Mouse (Mus musculus) heart, embryonic 12.5 days (tissue): ENCODE data around the gene Ndufv1. TPM values are rescaled to one million over a fixed set of nuclear protein-coding genes. Genes with fewer than 3 reads are reported as not detected.

ENCODE experiments used
- ATAC-seq: fragments of 200-750 bp; cut with Nextera tagmentation; 2 replicates; pipeline ENCODE4 v1.8.0; 2017; ENCODE audit warnings: moderate TSS enrichment, moderate library complexity; ENCODE audit not compliant: insufficient number of reproducible peaks, low FRiP score
- H3K27ac ChIP-seq: fragments of 300-500 bp; sonication (generic); 2 replicates; pipeline ENCODE4 v1.5.1; 2016; ENCODE audit warnings: mild to moderate bottlenecking, moderate library complexity; ENCODE audit not compliant: poor library complexity, severe bottlenecking
- H3K27me3 ChIP-seq: fragments of 300-500 bp; sonication (generic); replicated peaks from 2 replicates; pipeline ENCODE4 v1.6.1; 2016; ENCODE audit warnings: mild to moderate bottlenecking, moderate library complexity
- H3K36me3 ChIP-seq: fragments of 300-500 bp; sonication (generic); 2 replicates; pipeline ENCODE4 v1.6.1; 2016; ENCODE audit warnings: mild to moderate bottlenecking, moderate library complexity
- H3K4me1 ChIP-seq: fragments of 300-500 bp; sonication (generic); replicated peaks from 2 replicates; pipeline ENCODE4 v1.6.1; 2016; ENCODE audit warnings: mild to moderate bottlenecking
- H3K4me2 ChIP-seq: fragments of 300-500 bp; sonication (generic); 2 replicates; pipeline ENCODE4 v1.6.1; 2016; ENCODE audit warnings: mild to moderate bottlenecking, moderate library complexity
- H3K4me3 ChIP-seq: fragments of 300-500 bp; sonication (generic); 2 replicates; pipeline ENCODE4 v1.5.1; 2016; ENCODE audit warnings: mild to moderate bottlenecking
- H3K9ac ChIP-seq: fragments of 300-500 bp; sonication (generic); 2 replicates; pipeline ENCODE4 v1.6.1; 2016; ENCODE audit warnings: mild to moderate bottlenecking, moderate library complexity
- H3K9me3 ChIP-seq: fragments of 300-500 bp; sonication (generic); replicated peaks from 2 replicates; pipeline ENCODE4 v1.6.1; 2016; ENCODE audit warnings: mild to moderate bottlenecking, moderate library complexity
- WGBS: fragments of 180-500 bp; shearing (Covaris S2); methylation state at CpG from one replicate; pipeline ENCODE4 v1.1.7; 2016; 5-methylcytosine and 5-hydroxymethylcytosine counted together
- polyA plus RNA-seq: library from polyadenylated mRNA; unstranded; fragments of >200 nt; fragmentation: Nextera tagmentation; extraction: Ambion mirVana; gene quantifications from 2 replicates; pipeline ENCODE4 v1.2.1, GENCODE M21; 2016

The Ndufv1 gene
- polyA plus RNA-seq, 1 experiment from 2014 or later = 402 TPM

DNA sequence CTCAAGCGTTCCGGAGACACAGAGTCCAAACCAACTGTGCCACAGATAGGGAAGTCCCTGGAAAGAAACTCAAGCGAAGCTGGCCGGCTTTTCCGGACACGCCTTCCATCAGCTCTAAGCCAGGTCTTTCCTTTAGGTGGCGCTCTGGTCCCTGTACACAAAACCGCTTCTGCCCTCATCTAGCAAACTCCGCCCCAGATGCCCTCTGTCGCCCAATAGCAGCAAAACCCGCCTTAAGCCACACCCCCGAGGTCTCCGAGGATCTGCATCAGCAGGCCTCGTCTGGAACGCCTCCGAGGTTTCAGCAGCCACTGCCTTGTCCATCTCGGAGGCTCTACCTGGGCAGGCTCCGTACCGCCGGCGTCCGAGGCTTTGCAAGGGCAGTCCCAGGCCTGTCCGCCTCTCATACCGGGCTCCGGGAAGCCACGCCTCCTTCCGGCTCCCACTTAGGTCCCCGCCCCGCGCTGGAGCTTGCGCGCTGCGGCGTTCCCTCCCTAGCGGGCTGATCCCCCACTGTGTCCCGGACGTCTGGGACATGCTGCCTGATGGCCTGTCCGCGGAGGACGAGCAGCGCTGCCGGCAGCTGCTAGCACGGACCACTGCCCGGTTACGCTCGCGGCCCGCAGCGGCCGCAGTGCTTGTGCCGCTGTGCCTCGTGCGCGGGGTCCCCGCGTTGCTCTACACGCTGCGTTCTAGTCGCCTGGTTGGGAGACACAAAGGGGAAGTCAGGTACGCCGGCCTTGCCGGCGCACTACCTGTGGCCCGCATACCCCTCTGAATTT, 12.3 kb downstream of the Ndufv1 start, which contains the start of the genes Nudt8 and Gm49405:
Gene Nudt8 (plus strand): TSS at position 462 of the 782 bp plus-strand sequence.
Gene Gm49405 (plus strand): TSS at position 508 of the 782 bp plus-strand sequence.
- WGBS = under 1% methylated on average over 64 of the region's 64 CpGs
- peak within 1 kb of the TSS; percentile 87 for H3K4me2 ChIP-seq
- H3K4me1 ChIP-seq = peaks cover 59% of the 10 kb centered on the region

GRCm38 (mm10) chr19:3999121-3999730, 13.4 kb downstream of the Ndufv1 start:
- Histone ChIP-seq H3K9me3 (no peaks in the 10 kb centered on the region), H3K27me3 (0 out of 2 replicates have a peak, but pooled peaks cover 5% of the 10 kb centered on the region), H3K27ac (no peak overlapping the region), H3K4me2 (peak overlapping the region; percentile 87), H3K36me3 (peaks cover 1% of the 10 kb centered on the region; the same call in 1 of the 2 replicates), H3K4me1 (peaks cover 49% of the 10 kb centered on the region), H3K9ac (peak overlapping the region; percentile 94), H3K4me3 (peak overlapping the region; percentile 77)
- no peak for ATAC-seq
- 81% methylated on average over 9 of the region's 9 CpGs for WGBS

More for the DNA sequence above, 12.3 kb downstream of the Ndufv1 start, which contains the start of the genes Nudt8 and Gm49405:
- peak; percentile 90 for ATAC-seq
- Histone ChIP-seq H3K4me3 (peak within 1 kb of the TSS; percentile 77), H3K9ac (peak within 1 kb of the TSS; percentile 94), H3K27ac (peak within 1 kb of the TSS; percentile 99), H3K27me3 (0 out of 2 replicates have a peak, but pooled peaks cover 2% of the 10 kb centered on the region), H3K9me3 (no peaks in the 10 kb centered on the region), H3K36me3 (peaks cover 9% of the 10 kb centered on the region)

DNA sequence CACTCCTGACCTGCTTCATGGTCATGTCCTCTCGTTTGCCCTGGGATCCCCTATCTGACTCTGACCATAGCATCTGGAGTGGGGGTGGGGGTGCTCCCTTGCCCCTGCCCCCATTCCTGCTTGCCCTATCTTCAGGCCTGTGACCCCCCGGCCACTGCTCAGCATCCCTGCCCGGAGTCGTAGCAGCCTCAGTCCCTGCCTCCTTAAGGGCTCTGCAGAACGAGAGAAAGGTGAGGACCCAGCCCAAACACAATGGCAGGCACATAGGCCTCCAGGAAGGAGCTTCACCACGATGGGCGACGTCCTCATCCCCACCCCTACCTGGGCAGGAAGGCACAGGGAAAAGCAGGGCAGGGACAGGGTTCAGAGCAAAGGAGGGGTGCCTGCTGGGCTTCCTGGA, 14.3 kb downstream of the Ndufv1 start:
- Histone ChIP-seq H3K36me3 (no peaks in the 10 kb centered on the region), H3K9me3 (no peaks in the 10 kb centered on the region), H3K9ac (0 out of 2 replicates have a peak overlapping the region, but pooled peaks have one; percentile 3), H3K4me2 (no peak overlapping the region), H3K4me1 (peaks cover 40% of the 10 kb centered on the region), H3K27me3 (0 out of 2 replicates have a peak, but pooled peaks cover 5% of the 10 kb centered on the region), H3K4me3 (no peak overlapping the region), H3K27ac (no peak overlapping the region)
- WGBS = 67% methylated on average over 8 of the region's 8 CpGs
- no peak for ATAC-seq

DNA sequence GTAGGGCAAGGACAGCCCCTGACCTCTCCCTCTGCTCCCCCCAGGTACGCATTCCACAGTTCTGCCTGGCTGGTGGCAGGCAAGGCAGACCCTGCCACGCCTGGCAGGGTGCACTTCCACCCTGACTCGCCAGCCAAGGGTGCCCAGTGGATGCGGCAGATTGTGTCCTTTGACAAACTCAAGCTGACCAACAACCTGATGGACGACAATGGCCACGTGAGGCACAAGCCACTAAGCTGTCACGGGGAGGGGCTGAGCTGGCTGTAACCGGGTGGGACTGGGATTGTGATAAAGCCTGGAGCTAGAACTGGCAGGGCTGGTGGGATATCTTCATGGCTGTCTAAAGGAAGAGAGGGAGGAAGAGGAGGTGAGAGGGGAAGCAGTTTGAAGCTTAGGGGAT, 15.4 kb downstream of the Ndufv1 start:
- Histone ChIP-seq H3K4me1 (peaks cover 30% of the 10 kb centered on the region), H3K27me3 (0 out of 2 replicates have a peak, but pooled peaks cover 5% of the 10 kb centered on the region), H3K36me3 (no peaks in the 10 kb centered on the region), H3K4me2 (no peak overlapping the region), H3K9ac (no peak overlapping the region), H3K4me3 (no peak overlapping the region), H3K9me3 (no peaks in the 10 kb centered on the region), H3K27ac (no peak overlapping the region)
- WGBS = 48% methylated on average over 8 of the region's 8 CpGs
- no peak for ATAC-seq

GRCm38 (mm10) chr19:3996747-3997146, 15.9 kb downstream of the Ndufv1 start:
- Histone ChIP-seq H3K4me1 (peaks cover 25% of the 10 kb centered on the region), H3K36me3 (no peaks in the 10 kb centered on the region), H3K9ac (no peak overlapping the region), H3K27ac (no peak overlapping the region), H3K4me3 (no peak overlapping the region), H3K9me3 (no peaks in the 10 kb centered on the region), H3K27me3 (0 out of 2 replicates have a peak, but pooled peaks cover 5% of the 10 kb centered on the region), H3K4me2 (no peak overlapping the region)
- WGBS = 80% methylated on average over 8 of the region's 8 CpGs
- no peak for ATAC-seq

GRCm38 (mm10) chr19:3996106-3996505, 16.5 kb downstream of the Ndufv1 start:
- Histone ChIP-seq H3K27ac (no peak overlapping the region), H3K9me3 (no peaks in the 10 kb centered on the region), H3K9ac (no peak overlapping the region), H3K4me2 (no peak overlapping the region), H3K27me3 (peaks cover 10% of the 10 kb centered on the region; the same call in 1 of the 2 replicates), H3K36me3 (no peaks in the 10 kb centered on the region), H3K4me3 (no peak overlapping the region), H3K4me1 (peaks cover 18% of the 10 kb centered on the region)
- no peak for ATAC-seq
- WGBS = 64% methylated on average over 7 of the region's 7 CpGs

DNA sequence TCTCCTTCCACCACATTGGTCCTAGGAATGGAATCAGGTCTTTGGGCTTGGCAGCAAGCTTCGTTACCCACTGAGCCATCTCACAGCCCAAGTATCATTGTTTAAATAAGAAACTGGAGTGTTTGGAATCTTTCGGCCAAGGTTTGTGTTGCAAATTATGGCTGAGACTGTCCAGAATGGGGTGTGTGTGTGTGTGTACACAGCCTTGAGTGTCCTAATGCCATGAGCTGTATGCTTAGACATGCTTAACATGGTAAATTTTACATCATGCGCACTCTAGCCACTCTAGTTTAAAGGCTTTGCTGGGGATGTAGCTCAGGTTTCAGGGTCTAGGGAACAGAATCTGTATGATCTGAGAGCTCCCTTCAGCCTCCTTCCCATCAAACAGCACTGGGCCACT, 17.1 kb downstream of the Ndufv1 start:
- 88% methylated on average over 3 of the region's 3 CpGs for WGBS
- peaks cover 14% of the 10 kb centered on the region for H3K4me1 ChIP-seq
- peaks cover 15% of the 10 kb centered on the region; the same call in 1 of the 2 replicates for H3K27me3 ChIP-seq
- no peak overlapping the region for H3K9ac ChIP-seq
- no peak for ATAC-seq
- no peak overlapping the region for H3K4me2 ChIP-seq
- no peak overlapping the region for H3K4me3 ChIP-seq
- H3K27ac ChIP-seq = no peak overlapping the region
- H3K36me3 ChIP-seq = no peaks in the 10 kb centered on the region
- H3K9me3 ChIP-seq = no peaks in the 10 kb centered on the region

DNA sequence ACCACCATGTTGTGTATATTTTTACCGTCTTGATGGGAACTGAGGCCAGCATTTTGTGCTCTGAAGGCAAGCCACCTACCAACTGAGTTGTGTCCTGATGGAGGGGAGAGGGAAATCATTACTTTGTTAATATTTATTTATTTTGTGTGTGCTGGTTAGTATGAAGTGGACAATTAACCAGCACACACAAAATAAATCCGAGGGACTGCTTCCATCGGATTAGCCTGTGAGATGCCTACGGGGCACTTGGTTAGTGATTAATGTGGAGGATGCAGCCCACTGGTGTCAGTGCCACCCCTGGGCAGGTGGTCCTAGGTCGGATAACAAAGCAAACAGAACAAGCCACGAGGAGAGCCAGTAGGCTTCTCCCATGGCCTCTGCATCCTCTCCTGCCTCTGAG, 17.7 kb downstream of the Ndufv1 start:
- no peak for ATAC-seq
- Histone ChIP-seq H3K36me3 (no peaks in the 10 kb centered on the region), H3K4me2 (no peak overlapping the region), H3K27ac (no peak overlapping the region), H3K4me3 (no peak overlapping the region), H3K9me3 (no peaks in the 10 kb centered on the region), H3K27me3 (peaks cover 15% of the 10 kb centered on the region; the same call in 1 of the 2 replicates), H3K9ac (no peak overlapping the region), H3K4me1 (peaks cover 14% of the 10 kb centered on the region)
- WGBS = 66% methylated on average over 6 of the region's 6 CpGs

DNA sequence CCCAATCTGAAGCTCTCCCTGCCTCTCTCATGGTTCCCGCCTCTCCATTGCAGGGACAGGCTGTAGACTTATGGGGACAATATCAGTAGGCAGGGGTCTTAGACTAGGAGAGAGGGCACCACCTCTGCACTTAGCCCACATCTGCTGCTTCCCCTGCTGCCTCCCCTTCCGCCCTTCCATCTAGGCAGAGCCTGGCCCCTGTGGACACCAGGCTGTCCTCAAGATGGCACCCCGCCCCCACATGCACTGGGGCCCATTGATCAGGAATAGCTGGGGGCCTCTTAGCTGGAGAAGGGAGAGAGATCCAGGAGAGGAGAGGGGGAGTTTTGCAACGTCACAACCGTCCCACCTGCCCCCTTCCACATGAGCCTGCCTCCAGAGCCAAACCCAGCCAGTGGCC, 20.2 kb downstream of the Ndufv1 start, which contains the start of gene Tbx10:
Gene Tbx10 (plus strand): TSS at position 337 of the 400 bp plus-strand sequence.
- no peak within 1 kb of the TSS for H3K9ac ChIP-seq

DNA sequence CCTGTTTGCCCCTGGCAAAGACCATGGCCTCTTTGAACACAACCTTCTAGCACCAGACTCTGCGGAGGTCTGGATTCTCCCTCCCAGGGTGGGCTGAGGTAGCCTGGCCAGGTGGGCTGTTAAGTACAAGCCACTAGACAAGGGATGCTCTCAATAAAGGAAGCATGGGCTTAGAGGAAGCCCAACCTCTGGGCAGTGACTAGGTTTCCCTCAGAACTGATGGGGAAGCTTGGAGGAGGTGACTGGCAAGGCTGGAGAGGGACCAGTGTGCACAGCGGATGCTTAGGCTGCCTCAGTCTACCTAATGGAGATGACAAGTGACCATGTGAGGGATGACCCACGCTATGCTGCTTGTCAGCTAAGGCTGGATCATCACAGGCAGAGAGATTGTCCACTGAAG, 20.6 kb downstream of the Ndufv1 start:
- Histone ChIP-seq H3K27me3 (peaks cover 15% of the 10 kb centered on the region; the same call in 1 of the 2 replicates), H3K36me3 (peaks cover 3% of the 10 kb centered on the region; the same call in 1 of the 2 replicates), H3K9me3 (no peaks in the 10 kb centered on the region), H3K4me2 (no peak overlapping the region), H3K4me3 (no peak overlapping the region), H3K27ac (no peak overlapping the region), H3K4me1 (peaks cover 2% of the 10 kb centered on the region), H3K9ac (no peak overlapping the region)
- WGBS = 85% methylated on average over 3 of the region's 3 CpGs
- no peak for ATAC-seq

More for the DNA sequence above, 20.2 kb downstream of the Ndufv1 start, which contains the start of gene Tbx10:
- H3K27me3 ChIP-seq = peaks cover 15% of the 10 kb centered on the region; the same call in 1 of the 2 replicates
- no peak within 1 kb of the TSS for H3K27ac ChIP-seq
- no peak for ATAC-seq
- H3K4me2 ChIP-seq = no peak within 1 kb of the TSS
- H3K36me3 ChIP-seq = peaks cover 3% of the 10 kb centered on the region; the same call in 1 of the 2 replicates
- no peaks in the 10 kb centered on the region for H3K9me3 ChIP-seq
- peaks cover 4% of the 10 kb centered on the region; the same call in 1 of the 2 replicates for H3K4me1 ChIP-seq
- no peak within 1 kb of the TSS for H3K4me3 ChIP-seq
- 41% methylated on average over 5 of the region's 5 CpGs for WGBS

DNA sequence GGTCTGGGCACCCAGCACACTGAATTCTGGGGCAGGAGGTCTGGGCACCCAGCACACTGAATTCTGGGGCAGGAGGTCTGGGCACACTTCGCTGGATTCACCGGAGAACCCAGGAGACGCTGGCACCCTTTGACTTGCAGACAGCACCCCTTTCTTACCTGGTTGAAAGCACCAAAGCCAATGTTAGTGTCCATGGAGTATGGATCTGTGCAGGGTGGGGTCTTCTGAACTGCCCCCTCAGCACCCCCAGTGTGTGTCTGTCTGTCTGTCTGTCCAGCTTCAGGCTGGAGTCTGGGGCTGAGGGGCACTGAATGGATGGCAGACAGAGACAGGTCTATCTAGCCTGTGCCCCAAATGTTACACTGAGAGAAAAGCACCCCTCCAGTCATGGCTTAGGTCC, 21.0 kb downstream of the Ndufv1 start:
- no peak overlapping the region for H3K27ac ChIP-seq
- H3K9ac ChIP-seq = no peak overlapping the region
- no peak overlapping the region for H3K4me2 ChIP-seq
- H3K36me3 ChIP-seq = peaks cover 3% of the 10 kb centered on the region; the same call in 1 of the 2 replicates
- H3K4me3 ChIP-seq = no peak overlapping the region
- no peak for ATAC-seq
- H3K4me1 ChIP-seq = peaks cover 6% of the 10 kb centered on the region
- 89% methylated on average over 3 of the region's 3 CpGs for WGBS
- no peaks in the 10 kb centered on the region for H3K9me3 ChIP-seq
- H3K27me3 ChIP-seq = peaks cover 15% of the 10 kb centered on the region; the same call in 1 of the 2 replicates
